Mouse (Mus musculus): ENCODE results near the gene Sgip1. TPM values are rescaled to one million over a fixed set of nuclear protein-coding genes. Genes with fewer than 3 reads are reported as not detected.

Gene Sgip1
- polyA plus RNA-seq, 1 experiment: 71.8 TPM

GRCm38 (mm10) chr4:103005190-103005945 is 264.3 kb downstream of the Sgip1 start:
- Histone ChIP-seq H3K4me3 (replicated peaks; ENCODE audit: insufficient read depth, low read depth, low read length) (no peak overlapping the region), H3K4me1 (ENCODE audit: control insufficient read depth, insufficient read depth, low read length) (no peaks in the 10 kb centered on the region), H3K27me3 (ENCODE audit: control insufficient read depth, insufficient read depth, low read length) (no peaks in the 10 kb centered on the region), H3K27ac (ENCODE audit: insufficient read depth, low read length) (no peak overlapping the region)
- no peak for TF ChIP-seq POLR2A (IDR thresholded peaks at IDR 0.05; ENCODE audit: borderline replicate concordance, insufficient read depth, low read length)
- no peak for TF ChIP-seq CTCF (IDR thresholded peaks at IDR 0.05; ENCODE audit: borderline replicate concordance, insufficient read depth, low read depth, low read length)
- DNase-seq: no peak
- 71% methylated on average over 15 of the region's 15 CpGs for WGBS

- Histone ChIP-seq H3K4me1 (ENCODE audit: control insufficient read depth, insufficient read depth, low read length) (no peaks in the 10 kb centered on the region), H3K27me3 (ENCODE audit: control insufficient read depth, insufficient read depth, low read length) (no peaks in the 10 kb centered on the region), H3K27ac (ENCODE audit: insufficient read depth, low read length) (no peak overlapping the region), H3K4me3 (replicated peaks; ENCODE audit: insufficient read depth, low read depth, low read length) (no peak overlapping the region)
- WGBS: 79% methylated on average over 5 of the region's 5 CpGs
- TF ChIP-seq CTCF (IDR thresholded peaks at IDR 0.05; ENCODE audit: borderline replicate concordance, insufficient read depth, low read depth, low read length) (no peak), POLR2A (IDR thresholded peaks at IDR 0.05; ENCODE audit: borderline replicate concordance, insufficient read depth, low read length) (no peak)
- DNase-seq: no peak
Observed at GRCm38 (mm10) chr4:103006266-103006665, 265.2 kb downstream of the Sgip1 start.

- Histone ChIP-seq H3K4me1 (ENCODE audit: control insufficient read depth, insufficient read depth, low read length) (no peaks in the 10 kb centered on the region), H3K27ac (ENCODE audit: insufficient read depth, low read length) (no peak overlapping the region), H3K27me3 (ENCODE audit: control insufficient read depth, insufficient read depth, low read length) (no peaks in the 10 kb centered on the region), H3K4me3 (replicated peaks; ENCODE audit: insufficient read depth, low read depth, low read length) (no peak overlapping the region)
- TF ChIP-seq CTCF (IDR thresholded peaks at IDR 0.05; ENCODE audit: borderline replicate concordance, insufficient read depth, low read depth, low read length) (no peak), POLR2A (IDR thresholded peaks at IDR 0.05; ENCODE audit: borderline replicate concordance, insufficient read depth, low read length) (no peak)
- WGBS: 16% methylated on average over 4 of the region's 4 CpGs
- DNase-seq: no peak
Observed at GRCm38 (mm10) chr4:103006943-103007418, 265.9 kb downstream of the Sgip1 start.

GRCm38 (mm10) chr4:103010734-103011133 is 269.6 kb downstream of the Sgip1 start:
- TF ChIP-seq CTCF (IDR thresholded peaks at IDR 0.05; ENCODE audit: borderline replicate concordance, insufficient read depth, low read depth, low read length) (no peak), POLR2A (IDR thresholded peaks at IDR 0.05; ENCODE audit: borderline replicate concordance, insufficient read depth, low read length) (no peak)
- DNase-seq: no peak
- 86% methylated on average over 4 of the region's 4 CpGs for WGBS
- Histone ChIP-seq H3K4me3 (replicated peaks; ENCODE audit: insufficient read depth, low read depth, low read length) (no peak overlapping the region), H3K4me1 (ENCODE audit: control insufficient read depth, insufficient read depth, low read length) (no peaks in the 10 kb centered on the region), H3K27ac (ENCODE audit: insufficient read depth, low read length) (no peak overlapping the region), H3K27me3 (ENCODE audit: control insufficient read depth, insufficient read depth, low read length) (no peaks in the 10 kb centered on the region)

GRCm38 (mm10) chr4:103011823-103012222 is 270.7 kb downstream of the Sgip1 start:
- Histone ChIP-seq H3K4me1 (ENCODE audit: control insufficient read depth, insufficient read depth, low read length) (no peaks in the 10 kb centered on the region), H3K27me3 (ENCODE audit: control insufficient read depth, insufficient read depth, low read length) (no peaks in the 10 kb centered on the region), H3K4me3 (replicated peaks; ENCODE audit: insufficient read depth, low read depth, low read length) (no peak overlapping the region), H3K27ac (ENCODE audit: insufficient read depth, low read length) (no peak overlapping the region)
- no peak for TF ChIP-seq CTCF (IDR thresholded peaks at IDR 0.05; ENCODE audit: borderline replicate concordance, insufficient read depth, low read depth, low read length)
- no peak for TF ChIP-seq POLR2A (IDR thresholded peaks at IDR 0.05; ENCODE audit: borderline replicate concordance, insufficient read depth, low read length)
- 47% methylated on average over 7 of the region's 7 CpGs for WGBS
- no peak for DNase-seq

- H3K27ac ChIP-seq (ENCODE audit: insufficient read depth, low read length): no peak overlapping the region
- 16% methylated on average over 4 of the region's 4 CpGs for WGBS
- DNase-seq: no peak
- no peaks in the 10 kb centered on the region for H3K4me1 ChIP-seq (ENCODE audit: control insufficient read depth, insufficient read depth, low read length)
- no peaks in the 10 kb centered on the region for H3K27me3 ChIP-seq (ENCODE audit: control insufficient read depth, insufficient read depth, low read length)
- TF ChIP-seq POLR2A (IDR thresholded peaks at IDR 0.05; ENCODE audit: borderline replicate concordance, insufficient read depth, low read length) (no peak), CTCF (IDR thresholded peaks at IDR 0.05; ENCODE audit: borderline replicate concordance, insufficient read depth, low read depth, low read length) (no peak)
- no peak overlapping the region for H3K4me3 ChIP-seq (replicated peaks; ENCODE audit: insufficient read depth, low read depth, low read length)
Observed at GRCm38 (mm10) chr4:103013490-103013889, 272.4 kb downstream of the Sgip1 start.

Other genes with a start within 250 kb of the Sgip1 start
- gene Tctex1d1, start 237.3 kb downstream of the Sgip1 start, polyA plus RNA-seq (2012; rRNA removed): 0.34 and 0.43 TPM in 2 replicates